Mouse (Mus musculus): ENCODE results near the gene Neu1.

GRCm38 (mm10) chr17:34887942-34888341, 43.1 kb upstream of the Neu1 start:
- TF ChIP-seq GATA1 (IDR thresholded peaks at IDR 0.05; ENCODE audit: low read length): no peak
- no peak for TF ChIP-seq TAL1 (IDR thresholded peaks at IDR 0.05; ENCODE audit: low read length)

Measured in erythroblast, embryonic 14.5 days (primary cell).